Comparison of ENCODE assay signal across 10 mouse cellular contexts in the genomic region with DNA sequence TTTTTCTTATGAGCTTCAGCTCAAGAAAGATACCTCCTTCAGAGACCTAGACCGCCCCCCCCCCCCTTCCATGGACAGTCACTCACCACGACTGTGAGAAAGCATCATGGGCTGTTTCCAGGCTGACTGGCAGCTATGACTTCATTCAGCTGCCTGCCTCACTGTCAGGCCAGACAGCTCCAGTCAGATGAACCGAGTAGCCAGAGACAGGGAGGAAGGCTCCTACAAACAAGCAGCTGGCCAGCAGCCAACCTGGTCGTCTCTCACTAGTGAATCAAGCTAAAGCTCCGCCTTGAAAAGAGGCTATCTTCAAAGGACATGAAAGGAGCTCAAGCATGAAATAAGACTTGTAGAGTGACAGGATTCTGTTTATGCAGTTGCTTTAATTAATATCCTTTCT.
DNase-seq lines count a peak whose midpoint lies in the region; ATAC-seq and TF ChIP-seq lines count a peak whose summit lies in the region.
"Had no signal": no experiment of that assay in that cellular context is flagged by ENCODE, and none has a peak within 500 bp of the region (broad histone marks: within the 10 kb centered on the region; RNA-seq: fewer than 3 reads in every experiment).

No protein-coding gene starts in this region.

- 37% methylated on average over 5 of the region's 5 CpGs for WGBS in neural tube, embryonic 15.5 days
- 42% methylated on average over 4 of the region's 5 CpGs for WGBS in hindbrain, embryonic 11.5 days
- 22% methylated on average over 5 of the region's 5 CpGs for WGBS in lung, postnatal 0 days

- no peak for TF ChIP-seq POLR2A in brain, embryonic 14.5 days (IDR thresholded peaks at IDR 0.05; ENCODE audit: borderline replicate concordance, extremely low read depth, insufficient read depth, insufficient read length, poor library complexity, severe bottlenecking)

- no peak for TF ChIP-seq EP300 in lung, postnatal 0 days (IDR thresholded peaks at IDR 0.05)

- no peak overlapping the region for H3K4me2 ChIP-seq in neural tube, embryonic 15.5 days
- no peak overlapping the region for H3K4me2 ChIP-seq in hindbrain, embryonic 11.5 days (replicated peaks; ENCODE audit: low read depth, low read length)
- H3K4me2 ChIP-seq in lung, postnatal 0 days (replicated peaks; ENCODE audit: low read depth, low read length), result no peak overlapping the region
- H3K4me2 ChIP-seq: heart, embryonic 15.5 days had no signal

- H3K27me3 ChIP-seq in neural tube, embryonic 15.5 days (replicated peaks), result no peaks in the 10 kb centered on the region
- H3K27me3 ChIP-seq in hindbrain, embryonic 11.5 days (ENCODE audit: control insufficient read depth, insufficient read depth, low read length), result no peaks in the 10 kb centered on the region
- no peaks in the 10 kb centered on the region for H3K27me3 ChIP-seq in lung, postnatal 0 days (replicated peaks; ENCODE audit: insufficient read depth, low read length)
- H3K27me3 ChIP-seq: heart, embryonic 15.5 days had no signal

- H3K4me3 ChIP-seq in neural tube, embryonic 15.5 days (replicated peaks), result no peak overlapping the region
- H3K4me3 ChIP-seq in hindbrain, embryonic 11.5 days (ENCODE audit: low read depth, low read length), result no peak overlapping the region
- H3K4me3 ChIP-seq in lung, postnatal 0 days (ENCODE audit: low read depth, low read length), result no peak overlapping the region
- H3K4me3 ChIP-seq: heart, embryonic 15.5 days; myocyte had no signal

- no peak overlapping the region for H3K27ac ChIP-seq in neural tube, embryonic 15.5 days (replicated peaks)
- H3K27ac ChIP-seq in hindbrain, embryonic 11.5 days (ENCODE audit: low read depth, low read length), result no peak overlapping the region
- no peak overlapping the region for H3K27ac ChIP-seq in lung, postnatal 0 days (ENCODE audit: low read length)
- H3K27ac ChIP-seq: heart, embryonic 15.5 days had no signal

- H3K9ac ChIP-seq in neural tube, embryonic 15.5 days (replicated peaks), result no peak overlapping the region
- H3K9ac ChIP-seq in hindbrain, embryonic 11.5 days (ENCODE audit: low read depth, low read length), result no peak overlapping the region
- no peak overlapping the region for H3K9ac ChIP-seq in lung, postnatal 0 days (replicated peaks; ENCODE audit: low read depth)
- H3K9ac ChIP-seq: heart, embryonic 15.5 days had no signal

- no peaks in the 10 kb centered on the region for H3K36me3 ChIP-seq in neural tube, embryonic 15.5 days
- H3K36me3 ChIP-seq in hindbrain, embryonic 11.5 days (ENCODE audit: control insufficient read depth, insufficient read depth, low read length), result no peaks in the 10 kb centered on the region
- H3K36me3 ChIP-seq in lung, postnatal 0 days (ENCODE audit: insufficient read depth, low read length), result no peaks in the 10 kb centered on the region
- H3K36me3 ChIP-seq: heart, embryonic 15.5 days had no signal

- DNase-seq in neural tube, embryonic 10.5 days (ENCODE audit: extremely low spot score, low spot score), result peak; percentile 11
- peak; percentile 89 for DNase-seq in brain, embryonic 14.5 days (ENCODE audit: low read depth)
- DNase-seq in hindbrain, embryonic 11.5 days (ENCODE audit: low spot score), result peak; percentile 26
- DNase-seq in lung, postnatal 0 days (ENCODE audit: low spot score), result peak; percentile 44
- DNase-seq in B cell, adult 2 months, result no peak
- no peak for DNase-seq in left cerebral cortex, adult 18-20 months (ENCODE audit: low spot score in 2 of 2)
- DNase-seq in spleen, postnatal 36 days (ENCODE audit: low spot score in 2 of 2), result no peak

- no peaks in the 10 kb centered on the region for H3K4me1 ChIP-seq in neural tube, embryonic 15.5 days
- no peaks in the 10 kb centered on the region for H3K4me1 ChIP-seq in hindbrain, embryonic 11.5 days (replicated peaks; ENCODE audit: control insufficient read depth, insufficient read depth, low read length)
- H3K4me1 ChIP-seq in lung, postnatal 0 days (ENCODE audit: insufficient read depth, low read depth, low read length), result no peaks in the 10 kb centered on the region
- H3K4me1 ChIP-seq: heart, embryonic 15.5 days had no signal

- no peak for ATAC-seq in neural tube, embryonic 15.5 days (ENCODE audit: low FRiP score)
- peak; percentile 71 for ATAC-seq in hindbrain, embryonic 11.5 days (ENCODE audit: low FRiP score)
- ATAC-seq in lung, postnatal 0 days, result peak; percentile 77

- H3K9me3 ChIP-seq in neural tube, embryonic 15.5 days (replicated peaks), result no peaks in the 10 kb centered on the region
- H3K9me3 ChIP-seq in hindbrain, embryonic 11.5 days (ENCODE audit: control insufficient read depth, low read length), result no peaks in the 10 kb centered on the region
- no peaks in the 10 kb centered on the region for H3K9me3 ChIP-seq in lung, postnatal 0 days (ENCODE audit: low read length)
- H3K9me3 ChIP-seq: heart, embryonic 15.5 days had no signal

- TF ChIP-seq CTCF in brain, embryonic 14.5 days (IDR thresholded peaks at IDR 0.05; ENCODE audit: borderline replicate concordance, extremely low read depth, insufficient read depth, insufficient read length), result no peak
- TF ChIP-seq CTCF in lung, postnatal 0 days (IDR thresholded peaks at IDR 0.05), result no peak

Comparison
In these comparisons a context has a peak if more than half of its experiments do, and no peak if none do; other contexts are left out.
1. DNase-seq: peak in neural tube, embryonic 10.5 days (single experiment), brain, embryonic 14.5 days (single experiment), hindbrain, embryonic 11.5 days (single experiment) and lung, postnatal 0 days (single experiment); none in B cell, adult 2 months (0 of 2), left cerebral cortex, adult 18-20 months (0 of 2) and spleen, postnatal 36 days (0 of 2).